Mouse (Mus musculus) mature B cell (primary cell): ENCODE results near the gene Eefsec.

Experiments
- in situ Hi-C: fragments of 300-500 bp; cut with MboI; formaldehyde crosslinking; loops from 2 replicates; pipeline ENCODE4 v1.14.3; 2019

Gene Eefsec

GRCm38 (mm10) chr6:88262160-88262559 is 184.2 kb downstream of the Eefsec start:
- in situ Hi-C loops, result no loop called here

GRCm38 (mm10) chr6:88260645-88261044 is 185.7 kb downstream of the Eefsec start:
- in situ Hi-C loops, result no loop called here

- in situ Hi-C loops, result no loop called here
These were observed 186.7 kb downstream of the Eefsec start for GRCm38 (mm10) chr6:88259621-88260020.

GRCm38 (mm10) chr6:88255435-88255834 is 190.9 kb downstream of the Eefsec start:
- in situ Hi-C loops, result no loop called here

- in situ Hi-C loops, result no loop called here
These were observed 192.3 kb downstream of the Eefsec start for GRCm38 (mm10) chr6:88254082-88254481.

GRCm38 (mm10) chr6:88251798-88252478 is 194.4 kb downstream of the Eefsec start:
- in situ Hi-C loops, result no loop called here

GRCm38 (mm10) chr6:88251396-88251795 is 194.9 kb downstream of the Eefsec start:
- in situ Hi-C loops, result no loop called here

GRCm38 (mm10) chr6:88249231-88249630 is 197.1 kb downstream of the Eefsec start:
- in situ Hi-C loops, result no loop called here

- in situ Hi-C loops, result no loop called here
These were observed 203.7 kb downstream of the Eefsec start for GRCm38 (mm10) chr6:88242604-88243003.

GRCm38 (mm10) chr6:88236513-88236912 is 209.8 kb downstream of the Eefsec start:
- in situ Hi-C loops, result no loop called here

GRCm38 (mm10) chr6:88235983-88236382 is 210.4 kb downstream of the Eefsec start:
- in situ Hi-C loops, result no loop called here

GRCm38 (mm10) chr6:88235461-88235860 is 210.9 kb downstream of the Eefsec start:
- in situ Hi-C loops, result no loop called here

- in situ Hi-C loops, result no loop called here
These were observed 212.3 kb downstream of the Eefsec start for GRCm38 (mm10) chr6:88233996-88234395.

- in situ Hi-C loops, result no loop called here
These were observed 214.1 kb downstream of the Eefsec start for GRCm38 (mm10) chr6:88232221-88232620.

GRCm38 (mm10) chr6:88231821-88232220 is 214.5 kb downstream of the Eefsec start:
- in situ Hi-C loops, result no loop called here

- in situ Hi-C loops, result no loop called here
These were observed 217.1 kb downstream of the Eefsec start for GRCm38 (mm10) chr6:88229221-88229620.

GRCm38 (mm10) chr6:88227537-88227936 is 218.8 kb downstream of the Eefsec start:
- in situ Hi-C loops, result no loop called here

GRCm38 (mm10) chr6:88226570-88226994 is 219.8 kb downstream of the Eefsec start:
- in situ Hi-C loops, result no loop called here

- in situ Hi-C loops, result no loop called here
These were observed 224.4 kb downstream of the Eefsec start, which contains the start of gene Dnajb8 for GRCm38 (mm10) chr6:88221968-88222367. Dnajb8 (plus strand) TSS chr6:88222268.

- in situ Hi-C loops, result no loop called here
These were observed 227.2 kb downstream of the Eefsec start for GRCm38 (mm10) chr6:88219094-88219493.

GRCm38 (mm10) chr6:88216199-88216598 is 230.1 kb downstream of the Eefsec start:
- in situ Hi-C loops, result no loop called here

- in situ Hi-C loops, result no loop called here
These were observed 230.5 kb downstream of the Eefsec start for GRCm38 (mm10) chr6:88215797-88216196.

- in situ Hi-C loops, result no loop called here
These were observed 236.2 kb downstream of the Eefsec start for GRCm38 (mm10) chr6:88210182-88210581.

- in situ Hi-C loops, result no loop called here
These were observed 236.9 kb downstream of the Eefsec start for GRCm38 (mm10) chr6:88209453-88209852.
